Mouse (Mus musculus) R1 (cell line): ENCODE data around the gene Prss29.

Experiments
- DNase-seq: peaks from one replicate; pipeline ENCODE4 v3.0.0-alpha.2; 2018; ENCODE audit warnings: low read depth, low spot score

Prss29 gene

DNA sequence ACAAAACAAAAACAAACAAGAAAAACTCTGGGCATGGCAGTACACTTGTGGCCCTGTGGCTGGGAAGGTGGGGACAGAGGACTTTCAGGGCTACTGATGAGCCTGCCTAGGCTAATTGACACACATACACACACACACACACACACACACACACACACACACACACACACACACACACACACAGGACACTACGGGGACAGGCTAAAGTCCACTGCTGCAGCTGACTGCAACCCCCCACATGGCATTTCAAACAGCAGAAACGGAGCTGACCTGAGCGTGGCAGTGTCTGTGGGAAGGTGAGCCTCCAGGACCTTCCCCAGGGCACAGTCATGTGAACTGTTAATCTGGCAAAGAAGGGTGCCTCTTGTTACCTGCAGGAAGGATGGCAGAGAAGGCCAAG lies 23.0 kb downstream of the Prss29 start:
- no peak for DNase-seq

DNA sequence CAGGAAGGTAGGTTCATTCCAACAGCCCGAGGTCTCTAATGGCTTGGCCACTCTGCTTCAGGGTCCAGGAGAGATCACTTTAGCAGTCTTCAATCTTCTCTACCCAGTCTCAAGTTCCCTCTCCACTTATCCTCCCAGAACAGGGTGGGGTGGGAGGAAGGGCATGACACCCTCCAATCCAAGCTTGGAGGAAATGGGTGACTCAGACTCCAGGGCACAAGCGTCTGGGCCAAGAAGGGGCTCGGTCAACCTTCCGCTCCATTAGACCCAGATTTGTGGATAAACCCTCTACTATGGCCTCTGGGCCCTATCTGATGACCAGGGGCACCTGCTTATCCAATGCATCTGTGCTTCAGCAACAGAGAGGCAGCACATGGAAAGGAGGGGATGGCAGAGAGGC lies 27.0 kb downstream of the Prss29 start, which contains the start of gene Tpsab1:
Gene Tpsab1 (minus strand): TSS at position 101 of the 400 bp plus-strand sequence.
- DNase-seq, result no peak

- DNase-seq, result no peak
These were observed 42.8 kb downstream of the Prss29 start for GRCm38 (mm10) chr17:25361291-25361690.

- DNase-seq, result peak; percentile 59
These were observed 45.3 kb downstream of the Prss29 start for GRCm38 (mm10) chr17:25363726-25364125.

GRCm38 (mm10) chr17:25366005-25366404 lies 47.6 kb downstream of the Prss29 start, which contains the start of gene Tpsb2:
Gene Tpsb2, plus strand, starts transcription at chr17:25366305.
- no peak for DNase-seq

DNA sequence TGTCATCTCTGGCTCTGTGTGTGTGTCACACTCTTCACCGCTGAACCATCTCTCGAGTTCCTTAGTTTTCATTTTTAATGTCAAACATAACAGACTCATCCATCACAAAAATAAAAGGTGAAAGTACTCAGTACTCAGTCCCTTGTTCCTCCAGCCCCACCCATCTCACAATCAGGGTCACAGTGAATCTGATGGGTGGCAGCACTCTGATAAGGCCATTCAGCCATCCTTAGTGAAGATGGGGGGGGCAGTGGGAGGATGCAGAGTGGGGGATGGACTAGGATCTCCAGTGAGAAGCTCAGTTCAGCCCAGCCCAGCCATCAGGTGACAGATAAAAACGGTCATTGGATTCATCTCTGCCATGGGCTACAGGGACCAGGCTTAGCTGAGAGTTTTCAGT lies 50.5 kb downstream of the Prss29 start, which contains the start of gene Tpsg1:
Gene Tpsg1 (plus strand): TSS at position 301 of the 400 bp plus-strand sequence.
- no peak for DNase-seq
